Mouse (Mus musculus): Measurements from ENCODE around the gene Plcb4. TPM values are rescaled to one million over a fixed set of nuclear protein-coding genes. Genes with fewer than 3 reads are reported as not detected.

Gene Plcb4
- polyA plus RNA-seq, 1 experiment, result 20.3 TPM

GRCm38 (mm10) chr2:135884534-135885180 lies 225.8 kb downstream of the Plcb4 start:
- no peak for DNase-seq
- 80% methylated on average over 7 of the region's 7 CpGs for WGBS
- TF ChIP-seq CTCF (IDR thresholded peaks at IDR 0.05; ENCODE audit: insufficient read depth, low read length) (no peak), POLR2A (IDR thresholded peaks at IDR 0.05; ENCODE audit: borderline replicate concordance, extremely low read depth, low read depth, low read length) (no peak)
- H3K4me3 ChIP-seq (replicated peaks; ENCODE audit: extremely low read depth, low read depth, low read length), result no peak overlapping the region
- peaks cover 12% of the 10 kb centered on the region for H3K4me1 ChIP-seq (ENCODE audit: control insufficient read depth, insufficient read depth, low read length)

- no peak for DNase-seq
- Histone ChIP-seq H3K4me1 (ENCODE audit: control insufficient read depth, insufficient read depth, low read length) (peaks cover 5% of the 10 kb centered on the region; the same call in 1 of the 2 replicates), H3K4me3 (replicated peaks; ENCODE audit: extremely low read depth, low read depth, low read length) (no peak overlapping the region)
- WGBS, result 59% methylated on average over 6 of the region's 6 CpGs
- TF ChIP-seq POLR2A (IDR thresholded peaks at IDR 0.05; ENCODE audit: borderline replicate concordance, extremely low read depth, low read depth, low read length), result no peak
- no peak for TF ChIP-seq CTCF (IDR thresholded peaks at IDR 0.05; ENCODE audit: insufficient read depth, low read length)
Measured at GRCm38 (mm10) chr2:135885607-135886006, 226.8 kb downstream of the Plcb4 start.

GRCm38 (mm10) chr2:135886081-135886679 lies 227.4 kb downstream of the Plcb4 start:
- Histone ChIP-seq H3K4me3 (replicated peaks; ENCODE audit: extremely low read depth, low read depth, low read length) (no peak overlapping the region), H3K4me1 (ENCODE audit: control insufficient read depth, insufficient read depth, low read length) (peaks cover 8% of the 10 kb centered on the region; the same call in 1 of the 2 replicates)
- 76% methylated on average over 9 of the region's 9 CpGs for WGBS
- TF ChIP-seq POLR2A (IDR thresholded peaks at IDR 0.05; ENCODE audit: borderline replicate concordance, extremely low read depth, low read depth, low read length), result no peak
- no peak for TF ChIP-seq CTCF (IDR thresholded peaks at IDR 0.05; ENCODE audit: insufficient read depth, low read length)
- DNase-seq, result no peak

GRCm38 (mm10) chr2:135887805-135888204 lies 229.0 kb downstream of the Plcb4 start:
- no peak for TF ChIP-seq CTCF (IDR thresholded peaks at IDR 0.05; ENCODE audit: insufficient read depth, low read length)
- no peak for DNase-seq
- Histone ChIP-seq H3K4me1 (ENCODE audit: control insufficient read depth, insufficient read depth, low read length) (peaks cover 8% of the 10 kb centered on the region; the same call in 1 of the 2 replicates), H3K4me3 (replicated peaks; ENCODE audit: extremely low read depth, low read depth, low read length) (no peak overlapping the region)
- 65% methylated on average over 2 of the region's 2 CpGs for WGBS

GRCm38 (mm10) chr2:135888206-135888605 lies 229.4 kb downstream of the Plcb4 start:
- no peak for TF ChIP-seq POLR2A (IDR thresholded peaks at IDR 0.05; ENCODE audit: borderline replicate concordance, extremely low read depth, low read depth, low read length)
- peaks cover 8% of the 10 kb centered on the region; the same call in 1 of the 2 replicates for H3K4me1 ChIP-seq (ENCODE audit: control insufficient read depth, insufficient read depth, low read length)
- 35% methylated on average over 4 of the region's 4 CpGs for WGBS
- no peak overlapping the region for H3K4me3 ChIP-seq (replicated peaks; ENCODE audit: extremely low read depth, low read depth, low read length)
- DNase-seq, result no peak

- 90% methylated on average over 10 of the region's 10 CpGs for WGBS
- TF ChIP-seq POLR2A (IDR thresholded peaks at IDR 0.05; ENCODE audit: borderline replicate concordance, extremely low read depth, low read depth, low read length) (no peak), CTCF (IDR thresholded peaks at IDR 0.05; ENCODE audit: insufficient read depth, low read length) (no peak)
Measured at GRCm38 (mm10) chr2:135888767-135889166, 230.0 kb downstream of the Plcb4 start.

GRCm38 (mm10) chr2:135890083-135890482 lies 231.3 kb downstream of the Plcb4 start:
- peaks cover 8% of the 10 kb centered on the region; the same call in 1 of the 2 replicates for H3K4me1 ChIP-seq (ENCODE audit: control insufficient read depth, insufficient read depth, low read length)
- no peak for DNase-seq
- WGBS, result 94% methylated on average over 1 of the region's 1 CpGs
- TF ChIP-seq POLR2A (IDR thresholded peaks at IDR 0.05; ENCODE audit: borderline replicate concordance, extremely low read depth, low read depth, low read length) (no peak), CTCF (IDR thresholded peaks at IDR 0.05; ENCODE audit: insufficient read depth, low read length) (peak; percentile 33; the same call in 1 of the 2 replicates)
- no peak overlapping the region for H3K4me3 ChIP-seq (replicated peaks; ENCODE audit: extremely low read depth, low read depth, low read length)

More at GRCm38 (mm10) chr2:135888767-135889166, 230.0 kb downstream of the Plcb4 start:
- Histone ChIP-seq H3K4me3 (replicated peaks; ENCODE audit: extremely low read depth, low read depth, low read length) (no peak overlapping the region), H3K4me1 (ENCODE audit: control insufficient read depth, insufficient read depth, low read length) (peaks cover 8% of the 10 kb centered on the region; the same call in 1 of the 2 replicates)
- DNase-seq, result no peak

GRCm38 (mm10) chr2:135891097-135891496 lies 232.3 kb downstream of the Plcb4 start:
- TF ChIP-seq CTCF (IDR thresholded peaks at IDR 0.05; ENCODE audit: insufficient read depth, low read length), result no peak
- TF ChIP-seq POLR2A (IDR thresholded peaks at IDR 0.05; ENCODE audit: borderline replicate concordance, extremely low read depth, low read depth, low read length), result no peak
- H3K4me3 ChIP-seq (replicated peaks; ENCODE audit: extremely low read depth, low read depth, low read length), result no peak overlapping the region
- WGBS, result 76% methylated on average over 10 of the region's 10 CpGs
- peaks cover 8% of the 10 kb centered on the region; the same call in 1 of the 2 replicates for H3K4me1 ChIP-seq (ENCODE audit: control insufficient read depth, insufficient read depth, low read length)
- no peak for DNase-seq

GRCm38 (mm10) chr2:135891686-135892085 lies 232.9 kb downstream of the Plcb4 start:
- WGBS, result 67% methylated on average over 5 of the region's 5 CpGs
- Histone ChIP-seq H3K4me1 (ENCODE audit: control insufficient read depth, insufficient read depth, low read length) (peaks cover 8% of the 10 kb centered on the region; the same call in 1 of the 2 replicates), H3K4me3 (replicated peaks; ENCODE audit: extremely low read depth, low read depth, low read length) (no peak overlapping the region)
- TF ChIP-seq POLR2A (IDR thresholded peaks at IDR 0.05; ENCODE audit: borderline replicate concordance, extremely low read depth, low read depth, low read length) (no peak), CTCF (IDR thresholded peaks at IDR 0.05; ENCODE audit: insufficient read depth, low read length) (no peak)
- DNase-seq, result no peak

GRCm38 (mm10) chr2:135894582-135894981 lies 235.8 kb downstream of the Plcb4 start:
- WGBS, result 95% methylated on average over 2 of the region's 2 CpGs
- Histone ChIP-seq H3K4me1 (ENCODE audit: control insufficient read depth, insufficient read depth, low read length) (peaks cover 3% of the 10 kb centered on the region; the same call in 1 of the 2 replicates), H3K4me3 (replicated peaks; ENCODE audit: extremely low read depth, low read depth, low read length) (no peak overlapping the region)
- DNase-seq, result no peak
- no peak for TF ChIP-seq POLR2A (IDR thresholded peaks at IDR 0.05; ENCODE audit: borderline replicate concordance, extremely low read depth, low read depth, low read length)
- TF ChIP-seq CTCF (IDR thresholded peaks at IDR 0.05; ENCODE audit: insufficient read depth, low read length), result no peak
